Mouse (Mus musculus) 3134 (cell line): ENCODE measurements around the gene Mns1.
"Not testable (repeated sequence)": the region's sequence is repeated elsewhere in the genome, so short reads cannot be mapped to it uniquely, and the experiment has no call there.

Experiments used
- DNase-seq: peaks from one replicate; pipeline ENCODE4 v3.0.0-alpha.2; 2011; ENCODE audit warnings: low spot score; ENCODE audit not compliant: insufficient read length; ENCODE audit errors: extremely low read depth

Gene Mns1

GRCm38 (mm10) chr9:72425300-72425850 lies 12.4 kb upstream of the Mns1 start:
- no peak for DNase-seq

- no peak for DNase-seq
Measured at GRCm38 (mm10) chr9:72427861-72428260, 9.9 kb upstream of the Mns1 start.

GRCm38 (mm10) chr9:72434876-72435275 lies 2.9 kb upstream of the Mns1 start:
- no peak for DNase-seq

- DNase-seq, result no peak
Measured at GRCm38 (mm10) chr9:72438749-72439148, 938 bp downstream of the Mns1 start.

GRCm38 (mm10) chr9:72440358-72440757 lies 2.5 kb downstream of the Mns1 start:
- DNase-seq, result no peak

GRCm38 (mm10) chr9:72440948-72441926 lies 3.4 kb downstream of the Mns1 start:
- DNase-seq, result no peak

GRCm38 (mm10) chr9:72441927-72442715 lies 4.3 kb downstream of the Mns1 start:
- no peak for DNase-seq

- peak; percentile 28 for DNase-seq
Measured at GRCm38 (mm10) chr9:72448026-72448425, 10.2 kb downstream of the Mns1 start.

GRCm38 (mm10) chr9:72449367-72449766 lies 11.6 kb downstream of the Mns1 start:
- DNase-seq, result no peak

GRCm38 (mm10) chr9:72449841-72450240 lies 12.0 kb downstream of the Mns1 start:
- DNase-seq, result no peak

- DNase-seq, result no peak
Measured at GRCm38 (mm10) chr9:72450363-72450762, 12.6 kb downstream of the Mns1 start.

- no peak for DNase-seq
Measured at GRCm38 (mm10) chr9:72451111-72451510, 13.3 kb downstream of the Mns1 start.

GRCm38 (mm10) chr9:72454281-72454680 lies 16.5 kb downstream of the Mns1 start:
- not testable (repeated sequence) for DNase-seq

GRCm38 (mm10) chr9:72456374-72456773 lies 18.6 kb downstream of the Mns1 start:
- no peak for DNase-seq

- peak; percentile 20 for DNase-seq
Measured at GRCm38 (mm10) chr9:72458233-72458632, 20.4 kb downstream of the Mns1 start.

- DNase-seq, result no peak
Measured at GRCm38 (mm10) chr9:72459703-72460102, 21.9 kb downstream of the Mns1 start.

- no peak for DNase-seq
Measured at GRCm38 (mm10) chr9:72460767-72461166, 23.0 kb downstream of the Mns1 start.

- no peak for DNase-seq
Measured at GRCm38 (mm10) chr9:72462427-72462826, 24.6 kb downstream of the Mns1 start.

- DNase-seq, result no peak
Measured at GRCm38 (mm10) chr9:72464806-72465205, 27.0 kb downstream of the Mns1 start.

GRCm38 (mm10) chr9:72465754-72466181 lies 28.0 kb downstream of the Mns1 start:
- DNase-seq, result peak; percentile 20
